Mouse (Mus musculus) intestine, embryonic 16.5 days (tissue): ENCODE results near the gene Clip1. TPM values are rescaled to one million over a fixed set of nuclear protein-coding genes. Genes with fewer than 3 reads are reported as not detected.
"Not testable (repeated sequence)": the region's sequence is repeated elsewhere in the genome, so short reads cannot be mapped to it uniquely, and the experiment has no call there.

Experiments used
- ATAC-seq: fragments of 200-750 bp; cut with Nextera tagmentation; 2 replicates; pipeline ENCODE4 v1.8.0; 2017; ENCODE audit warnings: moderate TSS enrichment, moderate library complexity
- H3K27ac ChIP-seq: fragments of 300-500 bp; sonication (generic); 2 replicates; pipeline ENCODE4 v1.5.1; 2014; ENCODE audit warnings: mild to moderate bottlenecking, low read length
- H3K27me3 ChIP-seq: fragments of 300-500 bp; sonication (generic); replicated peaks from 2 replicates; pipeline ENCODE4 v1.6.1; 2014; ENCODE audit warnings: low read length, control low read depth, mixed read lengths; ENCODE audit not compliant: control insufficient read depth, insufficient read depth
- H3K36me3 ChIP-seq: fragments of 300-500 bp; sonication (generic); 2 replicates; pipeline ENCODE4 v1.6.1; 2014; ENCODE audit warnings: low read length, control low read depth; ENCODE audit not compliant: control insufficient read depth, insufficient read depth
- H3K4me1 ChIP-seq: fragments of 300-500 bp; sonication (generic); 2 replicates; pipeline ENCODE4 v1.6.1; 2014; ENCODE audit warnings: low read length, control low read depth, mixed read lengths; ENCODE audit not compliant: control insufficient read depth, insufficient read depth
- H3K4me2 ChIP-seq: fragments of 300-500 bp; sonication (generic); 2 replicates; pipeline ENCODE4 v1.6.1; 2014; ENCODE audit warnings: low read depth, low read length, control low read depth
- H3K4me3 ChIP-seq: fragments of 300-500 bp; sonication (generic); 2 replicates; pipeline ENCODE4 v1.5.1; 2014; ENCODE audit warnings: mild to moderate bottlenecking, low read length
- H3K9ac ChIP-seq: fragments of 300-500 bp; sonication (generic); 2 replicates; pipeline ENCODE4 v1.6.1; 2014; ENCODE audit warnings: low read depth, low read length
- H3K9me3 ChIP-seq: fragments of 300-500 bp; sonication (generic); 2 replicates; pipeline ENCODE4 v1.6.1; 2016; ENCODE audit warnings: low read length, control low read depth; ENCODE audit not compliant: control insufficient read depth
- WGBS: fragments of 180-500 bp; shearing (Covaris S2); extraction: QIAGEN DNeasy Blood & Tissue Kit; methylation state at CpG from one replicate; pipeline ENCODE4 v1.1.7; 2014; 5-methylcytosine and 5-hydroxymethylcytosine counted together
- polyA plus RNA-seq: library from polyadenylated mRNA; unstranded; fragments of >200 nt; fragmentation: Nextera tagmentation; extraction: Ambion mirVana; gene quantifications from 2 replicates; pipeline ENCODE4 v1.2.1, GENCODE M21; 2015

The Clip1 gene
- 20.6 and 23.7 TPM in 2 replicates for polyA plus RNA-seq

GRCm38 (mm10) chr5:123684221-123685144 is at the start of gene Clip1:
Gene Clip1 (minus strand): TSS chr5:123684618.
- under 1% methylated on average over 42 of the region's 64 CpGs for WGBS
- no peaks in the 10 kb centered on the region for H3K36me3 ChIP-seq
- ATAC-seq, result peak; percentile 78

GRCm38 (mm10) chr5:123730981-123731380 is 46.6 kb upstream of the Clip1 start:
- Histone ChIP-seq H3K36me3 (peaks cover 6% of the 10 kb centered on the region; the same call in 1 of the 2 replicates), H3K4me3 (no peak overlapping the region), H3K9ac (no peak overlapping the region), H3K9me3 (no peaks in the 10 kb centered on the region), H3K4me2 (no peak overlapping the region), H3K4me1 (no peaks in the 10 kb centered on the region), H3K27ac (no peak overlapping the region), H3K27me3 (no peaks in the 10 kb centered on the region)
- ATAC-seq, result no peak
- WGBS, result 95% methylated on average over 2 of the region's 2 CpGs

More at GRCm38 (mm10) chr5:123684221-123685144, at the start of gene Clip1:
- Histone ChIP-seq H3K9ac (peak within 1 kb of the TSS; percentile 96), H3K4me3 (peak within 1 kb of the TSS; percentile 95), H3K9me3 (no peaks in the 10 kb centered on the region), H3K4me2 (peak within 1 kb of the TSS; percentile 93), H3K27ac (peak within 1 kb of the TSS; percentile 91), H3K4me1 (peaks cover 19% of the 10 kb centered on the region), H3K27me3 (no peaks in the 10 kb centered on the region)

- WGBS, result 90% methylated on average over 7 of the region's 7 CpGs
- not testable (repeated sequence) for H3K9me3 ChIP-seq, H3K4me2 ChIP-seq, H3K36me3 ChIP-seq, ATAC-seq, H3K4me3 ChIP-seq, H3K4me1 ChIP-seq, H3K27me3 ChIP-seq, H3K27ac ChIP-seq, H3K9ac ChIP-seq
These were observed 39.4 kb upstream of the Clip1 start for GRCm38 (mm10) chr5:123723816-123724215.

- ATAC-seq, result peak; percentile 100
- Histone ChIP-seq H3K27me3 (no peaks in the 10 kb centered on the region), H3K4me2 (peak within 1 kb of the TSS; percentile 61), H3K27ac (peak within 1 kb of the TSS; percentile 81), H3K4me1 (peaks cover 9% of the 10 kb centered on the region), H3K4me3 (peak within 1 kb of the TSS; percentile 89), H3K9me3 (no peaks in the 10 kb centered on the region), H3K9ac (peak within 1 kb of the TSS; percentile 92), H3K36me3 (no peaks in the 10 kb centered on the region)
- WGBS, result under 1% methylated on average over 82 of the region's 83 CpGs
These were observed 36.2 kb upstream of the Clip1 start, which contains the start of gene Zcchc8 for GRCm38 (mm10) chr5:123720328-123721311. Gene Zcchc8 (minus strand): TSS chr5:123721100.

GRCm38 (mm10) chr5:123714622-123715021 is 30.2 kb upstream of the Clip1 start:
- Histone ChIP-seq H3K27ac (no peak overlapping the region), H3K9me3 (no peaks in the 10 kb centered on the region), H3K4me3 (no peak overlapping the region), H3K36me3 (peaks cover 27% of the 10 kb centered on the region), H3K4me1 (peaks cover 9% of the 10 kb centered on the region), H3K27me3 (no peaks in the 10 kb centered on the region), H3K9ac (no peak overlapping the region), H3K4me2 (no peak overlapping the region)
- WGBS, result 88% methylated on average over 4 of the region's 4 CpGs
- ATAC-seq, result no peak

- no peak for ATAC-seq
- Histone ChIP-seq H3K27ac (no peak overlapping the region), H3K4me3 (no peak overlapping the region), H3K9me3 (no peaks in the 10 kb centered on the region), H3K36me3 (peaks cover 27% of the 10 kb centered on the region), H3K9ac (no peak overlapping the region), H3K4me2 (no peak overlapping the region), H3K4me1 (peaks cover 6% of the 10 kb centered on the region), H3K27me3 (no peaks in the 10 kb centered on the region)
- WGBS, result 92% methylated on average over 6 of the region's 6 CpGs
These were observed 29.4 kb upstream of the Clip1 start for GRCm38 (mm10) chr5:123713782-123714181.

GRCm38 (mm10) chr5:123709571-123709970 is 25.2 kb upstream of the Clip1 start:
- Histone ChIP-seq H3K27ac (no peak overlapping the region), H3K4me2 (no peak overlapping the region), H3K27me3 (no peaks in the 10 kb centered on the region), H3K36me3 (peaks cover 43% of the 10 kb centered on the region), H3K4me3 (no peak overlapping the region), H3K9ac (no peak overlapping the region), H3K9me3 (no peaks in the 10 kb centered on the region), H3K4me1 (no peaks in the 10 kb centered on the region)
- ATAC-seq, result no peak
- 56% methylated on average over 4 of the region's 4 CpGs for WGBS

GRCm38 (mm10) chr5:123708598-123708997 is 24.2 kb upstream of the Clip1 start:
- no peak overlapping the region for H3K9ac ChIP-seq
- no peaks in the 10 kb centered on the region for H3K27me3 ChIP-seq
- H3K4me2 ChIP-seq, result no peak overlapping the region
- H3K4me3 ChIP-seq, result no peak overlapping the region
- ATAC-seq, result no peak
- peaks cover 45% of the 10 kb centered on the region for H3K36me3 ChIP-seq
- no peak overlapping the region for H3K27ac ChIP-seq
- WGBS, result 90% methylated on average over 12 of the region's 12 CpGs
- no peaks in the 10 kb centered on the region for H3K9me3 ChIP-seq
- H3K4me1 ChIP-seq, result no peaks in the 10 kb centered on the region

- no peak overlapping the region for H3K27ac ChIP-seq
- no peaks in the 10 kb centered on the region for H3K4me1 ChIP-seq
- H3K9me3 ChIP-seq, result no peaks in the 10 kb centered on the region
- no peak overlapping the region for H3K9ac ChIP-seq
- H3K4me2 ChIP-seq, result no peak overlapping the region
- WGBS, result 61% methylated on average over 11 of the region's 11 CpGs
- ATAC-seq, result no peak
- H3K36me3 ChIP-seq, result peaks cover 25% of the 10 kb centered on the region
- H3K27me3 ChIP-seq, result no peaks in the 10 kb centered on the region
- H3K4me3 ChIP-seq, result no peak overlapping the region
These were observed 16.2 kb upstream of the Clip1 start for GRCm38 (mm10) chr5:123700625-123701024.
